Mouse (Mus musculus): ENCODE data around the gene Sec14l4. TPM values are rescaled to one million over a fixed set of nuclear protein-coding genes. Genes with fewer than 3 reads are reported as not detected.

Sec14l4 gene
- total and polyA plus RNA-seq, 2 experiments from 2014 or later: not detected

GRCm38 (mm10) chr11:4087267-4087666 lies 56.0 kb downstream of the Sec14l4 start:
- peak; percentile 55; the same call in 1 of the 2 replicates for ATAC-seq
- H3K9me3 ChIP-seq (ENCODE audit: low read length): no peaks in the 10 kb centered on the region
- peaks cover 9% of the 10 kb centered on the region; the same call in 1 of the 2 replicates for H3K36me3 ChIP-seq (ENCODE audit: insufficient read depth, low read length)
- H3K4me1 ChIP-seq (ENCODE audit: insufficient read depth, low read length): no peaks in the 10 kb centered on the region
- H3K4me2 ChIP-seq (ENCODE audit: low read depth, low read length): no peak overlapping the region
- DNase-seq (ENCODE audit: low spot score): peak; percentile 48
- no peak overlapping the region for H3K27ac ChIP-seq
- no peaks in the 10 kb centered on the region for H3K27me3 ChIP-seq (ENCODE audit: insufficient read depth, low read length)
- no peak for TF ChIP-seq CTCF (IDR thresholded peaks at IDR 0.05; ENCODE audit: low read depth)
- H3K9ac ChIP-seq (replicated peaks; ENCODE audit: low read length): no peak overlapping the region
- no peak overlapping the region for H3K4me3 ChIP-seq (ENCODE audit: low read length)
- WGBS: 25% methylated on average over 2 of the region's 2 CpGs

GRCm38 (mm10) chr11:4093459-4094377 lies 62.5 kb downstream of the Sec14l4 start:
- peak; percentile 39 for DNase-seq (ENCODE audit: low spot score)
- Histone ChIP-seq H3K4me3 (ENCODE audit: low read length) (peak overlapping the region; percentile 44), H3K36me3 (ENCODE audit: insufficient read depth, low read length) (peaks cover 9% of the 10 kb centered on the region; the same call in 1 of the 2 replicates), H3K27ac (no peak overlapping the region), H3K4me1 (ENCODE audit: insufficient read depth, low read length) (peaks cover 14% of the 10 kb centered on the region; the same call in 1 of the 2 replicates), H3K9ac (replicated peaks; ENCODE audit: low read length) (peak overlapping the region; percentile 37; the same call in 1 of the 2 replicates), H3K4me2 (ENCODE audit: low read depth, low read length) (peak overlapping the region; percentile 72), H3K9me3 (ENCODE audit: low read length) (no peaks in the 10 kb centered on the region), H3K27me3 (ENCODE audit: insufficient read depth, low read length) (no peaks in the 10 kb centered on the region)
- ATAC-seq: peak; percentile 13; the same call in 1 of the 2 replicates
- WGBS: 83% methylated on average over 18 of the region's 18 CpGs
- no peak for TF ChIP-seq CTCF (IDR thresholded peaks at IDR 0.05; ENCODE audit: low read depth)

- no peaks in the 10 kb centered on the region for H3K27me3 ChIP-seq (ENCODE audit: insufficient read depth, low read length)
- H3K9ac ChIP-seq (replicated peaks; ENCODE audit: low read length): peak overlapping the region; percentile 37; the same call in 1 of the 2 replicates
- peak; percentile 86 for TF ChIP-seq CTCF (IDR thresholded peaks at IDR 0.05; ENCODE audit: low read depth)
- H3K4me2 ChIP-seq (ENCODE audit: low read depth, low read length): peak overlapping the region; percentile 72
- WGBS: 6% methylated on average over 23 of the region's 24 CpGs
- peak; percentile 71 for DNase-seq (ENCODE audit: low spot score)
- no peak for ATAC-seq
- peaks cover 9% of the 10 kb centered on the region; the same call in 1 of the 2 replicates for H3K36me3 ChIP-seq (ENCODE audit: insufficient read depth, low read length)
- peak overlapping the region; percentile 44 for H3K4me3 ChIP-seq (ENCODE audit: low read length)
- H3K9me3 ChIP-seq (ENCODE audit: low read length): no peaks in the 10 kb centered on the region
- H3K27ac ChIP-seq: peak overlapping the region; percentile 62
- peaks cover 14% of the 10 kb centered on the region; the same call in 1 of the 2 replicates for H3K4me1 ChIP-seq (ENCODE audit: insufficient read depth, low read length)
Observed at GRCm38 (mm10) chr11:4094378-4095170, 63.3 kb downstream of the Sec14l4 start.

- Histone ChIP-seq H3K4me2 (ENCODE audit: low read depth, low read length) (peak within 1 kb of the TSS; percentile 72), H3K27ac (peak within 1 kb of the TSS; percentile 62), H3K4me3 (ENCODE audit: low read length) (peak within 1 kb of the TSS; percentile 44), H3K36me3 (ENCODE audit: insufficient read depth, low read length) (peaks cover 9% of the 10 kb centered on the region; the same call in 1 of the 2 replicates), H3K9me3 (ENCODE audit: low read length) (no peaks in the 10 kb centered on the region), H3K4me1 (ENCODE audit: insufficient read depth, low read length) (peaks cover 14% of the 10 kb centered on the region; the same call in 1 of the 2 replicates), H3K9ac (replicated peaks; ENCODE audit: low read length) (peak within 1 kb of the TSS; percentile 37), H3K27me3 (ENCODE audit: insufficient read depth, low read length) (no peaks in the 10 kb centered on the region)
- WGBS: 7% methylated on average over 34 of the region's 34 CpGs
- DNase-seq (ENCODE audit: low spot score) (peak; percentile 80), ATAC-seq (no peak)
- TF ChIP-seq CTCF (IDR thresholded peaks at IDR 0.05; ENCODE audit: low read depth): no peak; the same call in 1 of the 2 replicates
Observed at GRCm38 (mm10) chr11:4095171-4096053, 64.2 kb downstream of the Sec14l4 start, which contains the start of gene Mtfp1. Mtfp1 (minus strand) TSS chr11:4095445.

GRCm38 (mm10) chr11:4096054-4096984 lies 65.1 kb downstream of the Sec14l4 start:
- WGBS: 3% methylated on average over 45 of the region's 45 CpGs
- ATAC-seq: peak; percentile 96

More at GRCm38 (mm10) chr11:4096054-4096984, 65.1 kb downstream of the Sec14l4 start:
- Histone ChIP-seq H3K36me3 (ENCODE audit: insufficient read depth, low read length) (peaks cover 4% of the 10 kb centered on the region; the same call in 1 of the 2 replicates), H3K27me3 (ENCODE audit: insufficient read depth, low read length) (no peaks in the 10 kb centered on the region), H3K4me3 (ENCODE audit: low read length) (peak overlapping the region; percentile 41), H3K9ac (replicated peaks; ENCODE audit: low read length) (peak overlapping the region; percentile 70), H3K4me1 (ENCODE audit: insufficient read depth, low read length) (peaks cover 14% of the 10 kb centered on the region; the same call in 1 of the 2 replicates), H3K4me2 (ENCODE audit: low read depth, low read length) (peak overlapping the region; percentile 72), H3K27ac (peak overlapping the region; percentile 92), H3K9me3 (ENCODE audit: low read length) (no peaks in the 10 kb centered on the region)
- DNase-seq (ENCODE audit: low spot score): peak; percentile 100
- TF ChIP-seq CTCF (IDR thresholded peaks at IDR 0.05; ENCODE audit: low read depth): no peak

Measured in hindbrain, postnatal 0 days (tissue).